Mouse (Mus musculus) kidney, adult 2 months (tissue): ENCODE results near the gene Acss3. TPM values are rescaled to one million over a fixed set of nuclear protein-coding genes. Genes with fewer than 3 reads are reported as not detected.
A peak's percentile ranks its signal among the peaks of the same experiment; 100 is the strongest.

Source experiments
- DNase-seq: peaks from one replicate; pipeline ENCODE4 v3.0.0; 2021
- H3K27ac ChIP-seq: fragments of 200-500 bp; 2 replicates; pipeline ENCODE4 v1.5.1; 2012; ENCODE audit warnings: low read depth, low read length, control low read depth, inconsistent platforms; ENCODE audit not compliant: insufficient read depth
- H3K27me3 ChIP-seq: fragments of 200-500 bp; replicated peaks from 2 replicates; pipeline ENCODE4 v1.6.1; 2012; ENCODE audit warnings: mild to moderate bottlenecking, moderate library complexity, low read length, inconsistent platforms; ENCODE audit not compliant: control insufficient read depth, insufficient read depth
- H3K36me3 ChIP-seq: fragments of 200-500 bp; 2 replicates; pipeline ENCODE4 v1.6.1; 2012; ENCODE audit warnings: mild to moderate bottlenecking, moderate library complexity, low read length, inconsistent platforms; ENCODE audit not compliant: control insufficient read depth, insufficient read depth
- H3K4me1 ChIP-seq: fragments of 200-500 bp; 2 replicates; pipeline ENCODE4 v1.6.1; 2011; ENCODE audit warnings: low read length; ENCODE audit not compliant: control insufficient read depth, insufficient read depth
- H3K4me3 ChIP-seq: fragments of 200-500 bp; 2 replicates; pipeline ENCODE4 v1.5.1; 2011; ENCODE audit warnings: mild to moderate bottlenecking, low read depth, low read length, control low read depth; ENCODE audit not compliant: insufficient read depth
- CTCF ChIP-seq: fragments of 200-500 bp; conservative IDR thresholded peaks from 2 replicates; pipeline ENCODE4 v1.5.1; 2011; ENCODE audit warnings: low read depth, mild to moderate bottlenecking, control low read depth, low read length, moderate library complexity, mixed read lengths; ENCODE audit not compliant: insufficient read depth, insufficient read length
- POLR2A ChIP-seq: fragments of 200-500 bp; IDR thresholded peaks from one replicate; pipeline ENCODE4 v1.6.1; 2011; ENCODE audit warnings: low read depth, low read length, control low read depth
- WGBS: fragments of 180-500 bp; shearing (Covaris S2); methylation state at CpG from one replicate; pipeline ENCODE4 v1.1.7; 2018; 5-methylcytosine and 5-hydroxymethylcytosine counted together
- polyA plus RNA-seq: library from polyadenylated mRNA; depleted of rRNA; stranded (reverse); fragments of >200 nt; gene quantifications from 2 replicates; pipeline ENCODE4 v1.2.3, GENCODE M21; 2012

Acss3 gene
- polyA plus RNA-seq, 1 experiment = 5.3 TPM

GRCm38 (mm10) chr10:107050489-107050888 is 73.0 kb downstream of the Acss3 start:
- no peak overlapping the region for H3K4me3 ChIP-seq
- DNase-seq = no peak
- 72% methylated on average over 2 of the region's 2 CpGs for WGBS
- H3K4me1 ChIP-seq = no peaks in the 10 kb centered on the region
- no peaks in the 10 kb centered on the region for H3K36me3 ChIP-seq
- TF ChIP-seq CTCF (no peak), POLR2A (no peak)
- H3K27me3 ChIP-seq = no peaks in the 10 kb centered on the region
- H3K27ac ChIP-seq = no peak overlapping the region

- 93% methylated on average over 1 of the region's 1 CpGs for WGBS
- H3K27me3 ChIP-seq = no peaks in the 10 kb centered on the region
- DNase-seq = no peak
- no peak overlapping the region for H3K4me3 ChIP-seq
- no peak for TF ChIP-seq POLR2A
- no peak for TF ChIP-seq CTCF
- no peaks in the 10 kb centered on the region for H3K36me3 ChIP-seq
- H3K27ac ChIP-seq = no peak overlapping the region
- H3K4me1 ChIP-seq = no peaks in the 10 kb centered on the region
Observed at GRCm38 (mm10) chr10:107042656-107043055, 80.8 kb downstream of the Acss3 start.

- H3K27ac ChIP-seq = no peak overlapping the region
- no peak for DNase-seq
Observed at GRCm38 (mm10) chr10:107040837-107041236, 82.6 kb downstream of the Acss3 start.

GRCm38 (mm10) chr10:107040378-107040777 is 83.1 kb downstream of the Acss3 start:
- no peak overlapping the region for H3K4me3 ChIP-seq
- 59% methylated on average over 6 of the region's 6 CpGs for WGBS
- no peaks in the 10 kb centered on the region for H3K36me3 ChIP-seq
- no peak for DNase-seq
- H3K4me1 ChIP-seq = no peaks in the 10 kb centered on the region
- no peaks in the 10 kb centered on the region for H3K27me3 ChIP-seq
- TF ChIP-seq CTCF (no peak), POLR2A (no peak)
- no peak overlapping the region for H3K27ac ChIP-seq

More at GRCm38 (mm10) chr10:107040837-107041236, 82.6 kb downstream of the Acss3 start:
- H3K4me3 ChIP-seq = no peak overlapping the region
- H3K27me3 ChIP-seq = no peaks in the 10 kb centered on the region
- TF ChIP-seq CTCF (no peak), POLR2A (no peak)
- H3K36me3 ChIP-seq = no peaks in the 10 kb centered on the region
- H3K4me1 ChIP-seq = no peaks in the 10 kb centered on the region
- WGBS = 81% methylated on average over 2 of the region's 2 CpGs

GRCm38 (mm10) chr10:107039211-107039610 is 84.3 kb downstream of the Acss3 start:
- no peaks in the 10 kb centered on the region for H3K27me3 ChIP-seq
- DNase-seq = peak; percentile 21
- no peaks in the 10 kb centered on the region for H3K36me3 ChIP-seq
- TF ChIP-seq CTCF = no peak
- TF ChIP-seq POLR2A = no peak
- no peaks in the 10 kb centered on the region for H3K4me1 ChIP-seq
- no peak overlapping the region for H3K4me3 ChIP-seq
- no peak overlapping the region for H3K27ac ChIP-seq
- WGBS = 76% methylated on average over 4 of the region's 4 CpGs

GRCm38 (mm10) chr10:107024254-107024653 is 99.2 kb downstream of the Acss3 start:
- Histone ChIP-seq H3K4me3 (no peak overlapping the region), H3K27me3 (no peaks in the 10 kb centered on the region), H3K27ac (no peak overlapping the region), H3K36me3 (no peaks in the 10 kb centered on the region), H3K4me1 (no peaks in the 10 kb centered on the region)
- TF ChIP-seq CTCF = no peak
- no peak for TF ChIP-seq POLR2A
- 91% methylated on average over 4 of the region's 4 CpGs for WGBS
- no peak for DNase-seq

- H3K4me3 ChIP-seq = no peak overlapping the region
- H3K27ac ChIP-seq = no peak overlapping the region
- no peaks in the 10 kb centered on the region for H3K27me3 ChIP-seq
- no peak for DNase-seq
- TF ChIP-seq CTCF (no peak), POLR2A (no peak)
- no peaks in the 10 kb centered on the region for H3K4me1 ChIP-seq
- H3K36me3 ChIP-seq = no peaks in the 10 kb centered on the region
- WGBS = 77% methylated on average over 5 of the region's 5 CpGs
Observed at GRCm38 (mm10) chr10:107021118-107021517, 102.3 kb downstream of the Acss3 start.
